Mouse (Mus musculus) thymus, adult 2 months (tissue): ENCODE measurements around the gene Bmp6. TPM values are rescaled to one million over a fixed set of nuclear protein-coding genes. Genes with fewer than 3 reads are reported as not detected.

Source experiments
- DNase-seq: peaks from one replicate; pipeline ENCODE4 v3.0.0; 2021
- H3K27ac ChIP-seq: fragments of 200-500 bp; 2 replicates; pipeline ENCODE4 v1.5.1; 2012; ENCODE audit warnings: low read length, control low read depth; ENCODE audit not compliant: control insufficient read depth, insufficient read depth
- H3K27me3 ChIP-seq: fragments of 200-500 bp; 2 replicates; pipeline ENCODE4 v1.6.1; 2012; ENCODE audit warnings: mild to moderate bottlenecking, low read length, moderate library complexity, mixed read lengths; ENCODE audit not compliant: control insufficient read depth, insufficient read depth
- H3K36me3 ChIP-seq: fragments of 200-500 bp; 2 replicates; pipeline ENCODE4 v1.6.1; 2012; ENCODE audit warnings: mild to moderate bottlenecking, low read length, moderate library complexity; ENCODE audit not compliant: control insufficient read depth, insufficient read depth
- H3K4me1 ChIP-seq: fragments of 200-500 bp; replicated peaks from 2 replicates; pipeline ENCODE4 v1.6.1; 2012; ENCODE audit warnings: low read length; ENCODE audit not compliant: control insufficient read depth, insufficient read depth
- H3K4me3 ChIP-seq: fragments of 200-500 bp; 2 replicates; pipeline ENCODE4 v1.5.1; 2012; ENCODE audit warnings: mild to moderate bottlenecking, low read length, control low read depth, moderate library complexity; ENCODE audit not compliant: control insufficient read depth, insufficient read depth
- CTCF ChIP-seq: fragments of 200-500 bp; IDR thresholded peaks from 2 replicates; pipeline ENCODE4 v1.5.1; 2012; ENCODE audit warnings: mild to moderate bottlenecking, control low read depth, low read length, moderate library complexity, borderline replicate concordance; ENCODE audit not compliant: control insufficient read depth, poor library complexity, insufficient read depth; ENCODE audit errors: extremely low read depth
- POLR2A ChIP-seq: fragments of 200-500 bp; IDR thresholded peaks from 2 replicates; pipeline ENCODE4 v1.6.1; 2012; ENCODE audit warnings: mild to moderate bottlenecking, low read length, control low read depth, moderate library complexity; ENCODE audit not compliant: control insufficient read depth, poor library complexity, insufficient read depth; ENCODE audit errors: extremely low read depth
- WGBS: fragments of 180-500 bp; shearing (Covaris S2); methylation state at CpG from one replicate; pipeline ENCODE4 v1.1.7; 2018; 5-methylcytosine and 5-hydroxymethylcytosine counted together
- polyA plus RNA-seq: library from polyadenylated mRNA; depleted of rRNA; stranded (reverse); fragments of >200 nt; gene quantifications from 2 replicates; pipeline ENCODE4 v1.2.3, GENCODE M21; 2012; rRNA removed

Gene Bmp6
- polyA plus RNA-seq, 1 experiment: 4.1 TPM

GRCm38 (mm10) chr13:38544769-38545445, 200.0 kb downstream of the Bmp6 start:
- H3K4me3 ChIP-seq: no peak overlapping the region
- no peaks in the 10 kb centered on the region for H3K27me3 ChIP-seq
- H3K36me3 ChIP-seq: no peaks in the 10 kb centered on the region
- H3K27ac ChIP-seq: no peak overlapping the region
- DNase-seq: no peak
- TF ChIP-seq CTCF (no peak), POLR2A (no peak)
- H3K4me1 ChIP-seq: peaks cover 4% of the 10 kb centered on the region
- 94% methylated on average over 8 of the region's 8 CpGs for WGBS

- no peak for TF ChIP-seq CTCF
- no peak for TF ChIP-seq POLR2A
- Histone ChIP-seq H3K36me3 (no peaks in the 10 kb centered on the region), H3K4me3 (no peak overlapping the region), H3K27ac (no peak overlapping the region), H3K27me3 (no peaks in the 10 kb centered on the region), H3K4me1 (peaks cover 4% of the 10 kb centered on the region)
- DNase-seq: no peak
- 93% methylated on average over 3 of the region's 3 CpGs for WGBS
Measured at GRCm38 (mm10) chr13:38545460-38545859, 200.6 kb downstream of the Bmp6 start.

- peaks cover 4% of the 10 kb centered on the region for H3K4me1 ChIP-seq
- WGBS: 22% methylated on average over 4 of the region's 4 CpGs
- TF ChIP-seq CTCF: no peak
- TF ChIP-seq POLR2A: no peak
- H3K36me3 ChIP-seq: no peaks in the 10 kb centered on the region
- no peaks in the 10 kb centered on the region for H3K27me3 ChIP-seq
- H3K4me3 ChIP-seq: no peak overlapping the region
- DNase-seq: no peak
- H3K27ac ChIP-seq: no peak overlapping the region; the same call in 1 of the 2 replicates
Measured at GRCm38 (mm10) chr13:38546754-38547153, 201.8 kb downstream of the Bmp6 start.

- Histone ChIP-seq H3K36me3 (no peaks in the 10 kb centered on the region), H3K4me3 (no peak overlapping the region), H3K4me1 (peaks cover 4% of the 10 kb centered on the region), H3K27me3 (no peaks in the 10 kb centered on the region), H3K27ac (no peak overlapping the region)
- TF ChIP-seq CTCF (no peak), POLR2A (no peak)
- no peak for DNase-seq
- 92% methylated on average over 5 of the region's 5 CpGs for WGBS
Measured at GRCm38 (mm10) chr13:38547717-38548116, 202.8 kb downstream of the Bmp6 start.

GRCm38 (mm10) chr13:38548681-38549080, 203.8 kb downstream of the Bmp6 start:
- no peak for DNase-seq
- 90% methylated on average over 5 of the region's 5 CpGs for WGBS
- Histone ChIP-seq H3K4me3 (no peak overlapping the region), H3K27ac (no peak overlapping the region), H3K36me3 (no peaks in the 10 kb centered on the region), H3K27me3 (no peaks in the 10 kb centered on the region), H3K4me1 (peaks cover 4% of the 10 kb centered on the region)
- TF ChIP-seq CTCF (no peak), POLR2A (no peak)

Other genes starting within 250 kb of the Bmp6 start
- 10.2 and 10.6 TPM in 2 replicates for gene Dsp, start 193.8 kb upstream of the Bmp6 start, polyA plus RNA-seq
- 65.1 and 69.5 TPM in 2 replicates for gene Snrnp48, start 140.2 kb upstream of the Bmp6 start, polyA plus RNA-seq
- 49.4 and 57.4 TPM in 2 replicates for gene Txndc5, start 183.7 kb downstream of the Bmp6 start, polyA plus RNA-seq